Comparison of ENCODE assay signal across 22 mouse cellular contexts in the genomic region with DNA sequence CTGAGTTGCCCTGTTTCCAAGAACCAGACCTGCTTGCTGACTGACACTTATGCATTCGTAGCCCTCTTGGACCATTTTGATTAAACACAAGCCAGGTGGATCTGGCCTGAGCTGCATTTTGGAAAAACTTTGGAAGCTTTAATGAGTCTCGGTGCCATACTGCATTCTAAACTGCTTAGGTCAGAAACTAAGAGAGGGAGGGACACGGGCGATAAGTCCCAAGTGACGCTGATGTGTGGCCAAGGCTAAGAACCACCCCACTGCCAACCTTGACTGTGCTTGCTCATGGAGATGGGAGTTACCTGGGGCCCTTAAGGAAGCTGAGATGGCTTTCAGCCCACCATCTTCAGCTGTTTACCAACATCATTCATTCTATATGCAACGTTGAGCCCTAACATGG. TPM values are rescaled to one million over a fixed set of nuclear protein-coding genes. Genes with fewer than 3 reads are reported as not detected.
A peak's percentile ranks its signal among the peaks of the same experiment; 100 is the strongest.
DNase-seq lines count a peak whose midpoint lies in the region; ATAC-seq and TF ChIP-seq lines count a peak whose summit lies in the region.
"Had no signal": no experiment of that assay in that cellular context is flagged by ENCODE, and none has a peak within 500 bp of the region (broad histone marks: within the 10 kb centered on the region; RNA-seq: fewer than 3 reads in every experiment).

No protein-coding gene starts in this region.

- TF ChIP-seq CTCF in kidney, adult 2 months (conservative IDR thresholded peaks at IDR 0.05; ENCODE audit: insufficient read depth, insufficient read length, low read depth, low read length) = no peak
- no peak for TF ChIP-seq CTCF in stomach, postnatal 0 days (IDR thresholded peaks at IDR 0.05; ENCODE audit: low read depth)

- no peak for TF ChIP-seq EP300 in stomach, postnatal 0 days (optimal IDR thresholded peaks at IDR 0.05)

- no peaks in the 10 kb centered on the region for H3K9me3 ChIP-seq in heart, embryonic 10.5 days
- H3K9me3 ChIP-seq in kidney, embryonic 15.5 days (replicated peaks) = no peaks in the 10 kb centered on the region
- H3K9me3 ChIP-seq in lung, embryonic 16.5 days (ENCODE audit: control insufficient read depth, low read length) = no peaks in the 10 kb centered on the region
- no peaks in the 10 kb centered on the region for H3K9me3 ChIP-seq in stomach, postnatal 0 days (ENCODE audit: control insufficient read depth, low read length)
- H3K9me3 ChIP-seq: embryonic facial prominence, embryonic 15.5 days; forebrain, embryonic 10.5 days; G1E; heart, embryonic 15.5 days; hindbrain, embryonic 12.5 days had no signal

- no peak overlapping the region for H3K4me3 ChIP-seq in heart, embryonic 10.5 days
- H3K4me3 ChIP-seq in kidney, adult 2 months (ENCODE audit: insufficient read depth, low read depth, low read length) = no peak overlapping the region
- no peak overlapping the region for H3K4me3 ChIP-seq in kidney, embryonic 15.5 days (replicated peaks)
- no peak overlapping the region for H3K4me3 ChIP-seq in lung, embryonic 16.5 days (ENCODE audit: low read length)
- no peak overlapping the region for H3K4me3 ChIP-seq in stomach, postnatal 0 days (ENCODE audit: low read depth, low read length)
- H3K4me3 ChIP-seq: embryonic facial prominence, embryonic 15.5 days; erythroblast, embryonic 14.5 days; forebrain, embryonic 10.5 days; heart, embryonic 15.5 days; hindbrain, embryonic 12.5 days had no signal

- no peaks in the 10 kb centered on the region for H3K36me3 ChIP-seq in heart, embryonic 10.5 days
- no peaks in the 10 kb centered on the region for H3K36me3 ChIP-seq in kidney, adult 2 months (ENCODE audit: control insufficient read depth, insufficient read depth, low read length)
- H3K36me3 ChIP-seq in kidney, embryonic 15.5 days = no peaks in the 10 kb centered on the region
- H3K36me3 ChIP-seq in lung, embryonic 16.5 days (ENCODE audit: control insufficient read depth, insufficient read depth, low read length) = no peaks in the 10 kb centered on the region
- no peaks in the 10 kb centered on the region for H3K36me3 ChIP-seq in stomach, postnatal 0 days (ENCODE audit: control insufficient read depth, insufficient read depth, low read length)
- H3K36me3 ChIP-seq: embryonic facial prominence, embryonic 15.5 days; forebrain, embryonic 10.5 days; heart, embryonic 15.5 days; hindbrain, embryonic 12.5 days had no signal

- H3K4me2 ChIP-seq in kidney, embryonic 15.5 days = no peak overlapping the region
- H3K4me2 ChIP-seq in lung, embryonic 16.5 days (ENCODE audit: low read depth, low read length) = no peak overlapping the region
- H3K4me2 ChIP-seq in stomach, postnatal 0 days (replicated peaks; ENCODE audit: low read depth) = no peak overlapping the region
- H3K4me2 ChIP-seq: embryonic facial prominence, embryonic 15.5 days; heart, embryonic 15.5 days; hindbrain, embryonic 12.5 days had no signal

- DNase-seq in heart, adult 11 months = peak; percentile 93
- no peak for DNase-seq in heart, embryonic 10.5 days (ENCODE audit: low spot score)
- DNase-seq in kidney, adult 2 months = peak; percentile 50
- no peak for DNase-seq in lung, postnatal 14 days
- no peak for DNase-seq in stomach, postnatal 0 days (ENCODE audit: low spot score)
- no peak for DNase-seq in ovary, postnatal 10 days (ENCODE audit: low spot score)
- DNase-seq: adrenal gland, postnatal 10 days; cerebellum, adult 2 months; cerebellum, postnatal 10 days; embryo, embryonic 11 days; gastrocnemius, postnatal 36 days; heart, postnatal 36 days had no signal

- TF ChIP-seq POLR2A in kidney, adult 2 months (IDR thresholded peaks at IDR 0.05; ENCODE audit: low read depth, low read length) = no peak

- no peak overlapping the region for H3K27ac ChIP-seq in heart, embryonic 10.5 days
- H3K27ac ChIP-seq in kidney, adult 2 months (ENCODE audit: insufficient read depth, low read depth, low read length) = peak overlapping the region; percentile 58
- no peak overlapping the region for H3K27ac ChIP-seq in kidney, embryonic 15.5 days
- peak overlapping the region; percentile 1 for H3K27ac ChIP-seq in lung, embryonic 16.5 days (ENCODE audit: low read length)
- H3K27ac ChIP-seq in stomach, postnatal 0 days (replicated peaks) = peak overlapping the region; percentile 19; the same call in 1 of the 2 replicates
- H3K27ac ChIP-seq: embryonic facial prominence, embryonic 15.5 days; forebrain, embryonic 10.5 days; hindbrain, embryonic 12.5 days had no signal

- H3K27me3 ChIP-seq in heart, embryonic 10.5 days (ENCODE audit: insufficient read depth, poor library complexity, severe bottlenecking) = no peaks in the 10 kb centered on the region
- no peaks in the 10 kb centered on the region for H3K27me3 ChIP-seq in kidney, adult 2 months (replicated peaks; ENCODE audit: control insufficient read depth, insufficient read depth, low read length)
- no peaks in the 10 kb centered on the region for H3K27me3 ChIP-seq in kidney, embryonic 15.5 days
- no peaks in the 10 kb centered on the region for H3K27me3 ChIP-seq in lung, embryonic 16.5 days (ENCODE audit: control insufficient read depth, insufficient read depth, low read depth, low read length)
- no peaks in the 10 kb centered on the region for H3K27me3 ChIP-seq in stomach, postnatal 0 days (ENCODE audit: control insufficient read depth, insufficient read depth, low read length)
- H3K27me3 ChIP-seq: embryonic facial prominence, embryonic 15.5 days; heart, embryonic 15.5 days; hindbrain, embryonic 12.5 days had no signal

- H3K4me1 ChIP-seq in heart, embryonic 10.5 days = peaks cover 53% of the 10 kb centered on the region
- peaks cover 21% of the 10 kb centered on the region for H3K4me1 ChIP-seq in kidney, adult 2 months (ENCODE audit: control insufficient read depth, insufficient read depth, low read length)
- peaks cover 37% of the 10 kb centered on the region for H3K4me1 ChIP-seq in kidney, embryonic 15.5 days
- peaks cover 33% of the 10 kb centered on the region for H3K4me1 ChIP-seq in lung, embryonic 16.5 days (replicated peaks; ENCODE audit: control insufficient read depth, insufficient read depth, low read length)
- H3K4me1 ChIP-seq in stomach, postnatal 0 days (replicated peaks; ENCODE audit: control insufficient read depth, insufficient read depth) = peaks cover 7% of the 10 kb centered on the region; the same call in 1 of the 2 replicates

- H3K9ac ChIP-seq in kidney, embryonic 15.5 days = no peak overlapping the region
- no peak overlapping the region for H3K9ac ChIP-seq in lung, embryonic 16.5 days (ENCODE audit: low read length)
- H3K9ac ChIP-seq in stomach, postnatal 0 days (ENCODE audit: low read length) = no peak overlapping the region
- H3K9ac ChIP-seq: embryonic facial prominence, embryonic 15.5 days; heart, embryonic 15.5 days; hindbrain, embryonic 12.5 days had no signal

- 82% methylated on average over 6 of the region's 6 CpGs for WGBS in heart, embryonic 10.5 days
- WGBS in kidney, adult 2 months = 53% methylated on average over 6 of the region's 6 CpGs
- WGBS in kidney, embryonic 15.5 days = 87% methylated on average over 6 of the region's 6 CpGs
- 66% methylated on average over 6 of the region's 6 CpGs for WGBS in lung, embryonic 16.5 days
- 67% methylated on average over 6 of the region's 6 CpGs for WGBS in stomach, postnatal 0 days

- no peak for ATAC-seq in kidney, embryonic 15.5 days (replicated peaks; ENCODE audit: low FRiP score)
- no peak for ATAC-seq in lung, embryonic 16.5 days (ENCODE audit: low read depth)
- no peak for ATAC-seq in stomach, postnatal 0 days (ENCODE audit: low FRiP score, low TSS enrichment)
- ATAC-seq: forebrain, embryonic 14.5 days; hindbrain, embryonic 16.5 days had no signal

RNA-seq across cellular contexts. Expression of a gene that starts 55.0 kb away (rescaled TPM):
- polyA plus RNA-seq in heart, embryonic 10.5 days (2016; fragmentation: Nextera tagmentation; extraction: Ambion mirVana) = 4.0 and 4.6 TPM in 2 replicates
- 14.1 and 14.9 TPM in 2 replicates for polyA plus RNA-seq in kidney, adult 2 months (2012; rRNA removed)
- 8.8 and 9.4 TPM in 2 replicates for polyA plus RNA-seq in kidney, embryonic 15.5 days (2015; fragmentation: Nextera tagmentation; extraction: Ambion mirVana)
- 9.4 and 10.6 TPM in 2 replicates for polyA plus RNA-seq in lung, embryonic 16.5 days (2015; fragmentation: Nextera tagmentation; extraction: Ambion mirVana)
- 3.7 and 4.0 TPM in 2 replicates for polyA plus RNA-seq in stomach, postnatal 0 days (2015; fragmentation: Nextera tagmentation; extraction: Ambion mirVana)

Comparison
In these comparisons a context has a peak if more than half of its experiments do, and no peak if none do; other contexts are left out.
1. DNase-seq: peak in heart, adult 11 months (single experiment) and kidney, adult 2 months (single experiment); none in heart, embryonic 10.5 days (single experiment), lung, postnatal 14 days (single experiment), stomach, postnatal 0 days (single experiment) and ovary, postnatal 10 days (single experiment).
2. H3K27ac ChIP-seq: peak in kidney, adult 2 months (single experiment), lung, embryonic 16.5 days (single experiment) and stomach, postnatal 0 days (single experiment); none in heart, embryonic 10.5 days (single experiment) and kidney, embryonic 15.5 days (single experiment).